Mouse (Mus musculus): Measurements from ENCODE around the gene Pigw. TPM values are rescaled to one million over a fixed set of nuclear protein-coding genes. Genes with fewer than 3 reads are reported as not detected.

Pigw gene
- polyA plus RNA-seq (2014; fragmentation: Illumina TruSeq; extraction: RNeasy Lipid Tissue Mini Kit (QIAGEN cat#74804); ENCODE audit: low read depth, low replicate concordance), result 5.6 TPM

GRCm38 (mm10) chr11:84879772-84880464 is at the start of gene Pigw, which contains the start of gene Myo19:
TSS of gene Pigw (minus strand) at chr11:84880285.
TSS of gene Myo19 (plus strand) at chr11:84880148.

DNA sequence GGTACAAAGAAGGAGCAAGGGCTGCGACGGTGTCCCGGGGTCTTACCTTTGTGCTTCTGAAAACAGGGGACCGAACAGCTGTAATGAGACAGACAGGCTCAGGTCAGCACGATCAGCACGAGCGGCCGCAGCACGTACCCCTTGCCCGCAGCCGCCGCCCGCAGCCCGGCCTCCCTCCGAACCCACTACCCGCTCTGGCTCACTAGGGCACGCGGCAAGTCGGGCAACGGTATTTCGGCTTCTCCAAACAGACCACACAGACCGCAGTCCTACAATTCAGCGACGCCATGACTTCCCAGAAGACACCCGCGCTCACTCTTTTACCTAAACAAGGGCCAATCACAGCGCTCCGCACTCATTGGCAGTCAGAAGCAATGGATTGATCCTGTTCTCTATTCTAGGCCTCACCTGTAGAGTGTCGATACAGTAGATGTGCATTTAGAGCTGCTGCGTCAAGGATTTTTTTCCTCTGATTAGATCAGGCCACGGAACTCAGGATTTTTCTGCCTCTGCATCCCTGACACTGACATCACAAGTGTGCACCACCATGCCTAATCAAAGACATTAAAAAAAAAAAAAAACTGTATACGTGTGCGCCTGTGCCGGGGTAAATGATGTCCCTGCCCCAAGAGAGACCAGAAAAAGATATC is 36.1 kb upstream of the Pigw start, which contains the start of gene Znhit3:
Gene Znhit3 (minus strand): TSS at position 314 of the 650 bp plus-strand sequence.

DNA sequence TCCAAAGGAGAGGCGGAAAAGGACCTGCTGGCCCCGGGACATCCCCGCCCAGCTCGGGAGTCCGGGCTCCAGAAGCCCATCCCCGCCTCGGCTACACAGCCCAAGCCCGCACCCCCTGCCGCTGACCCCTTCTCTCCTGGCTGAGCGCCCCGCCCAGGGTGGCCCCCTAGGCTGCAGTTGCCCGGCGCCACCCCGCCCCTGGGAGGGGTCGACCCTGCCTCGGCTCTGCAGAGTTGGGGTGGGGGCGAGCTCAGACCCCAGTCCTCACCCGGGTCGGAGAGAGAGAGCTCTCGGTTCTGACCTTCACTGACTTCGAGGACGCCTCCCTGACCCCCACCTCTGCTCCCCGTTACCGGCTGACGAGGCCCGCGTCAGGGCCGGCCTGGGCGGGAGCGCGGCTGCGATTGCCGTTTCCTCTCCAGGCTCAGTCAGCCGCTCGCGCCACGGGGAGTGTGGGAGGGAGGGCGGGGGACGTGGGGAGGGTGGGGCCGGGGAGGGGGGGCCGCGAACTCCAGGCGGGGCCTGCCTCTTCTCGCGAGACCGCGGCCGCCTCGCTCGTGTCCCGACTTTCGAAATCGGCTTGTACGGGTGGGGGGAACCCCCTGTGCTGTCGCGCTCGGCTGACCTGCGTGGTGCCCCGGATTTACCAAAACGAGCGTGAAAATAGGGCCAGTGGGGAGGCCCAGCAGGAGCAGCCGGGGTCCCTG is 9.6 kb downstream of the Pigw start, which contains the start of gene Ggnbp2:
Gene Ggnbp2 (minus strand): TSS at position 481 of the 707 bp plus-strand sequence.

DNA sequence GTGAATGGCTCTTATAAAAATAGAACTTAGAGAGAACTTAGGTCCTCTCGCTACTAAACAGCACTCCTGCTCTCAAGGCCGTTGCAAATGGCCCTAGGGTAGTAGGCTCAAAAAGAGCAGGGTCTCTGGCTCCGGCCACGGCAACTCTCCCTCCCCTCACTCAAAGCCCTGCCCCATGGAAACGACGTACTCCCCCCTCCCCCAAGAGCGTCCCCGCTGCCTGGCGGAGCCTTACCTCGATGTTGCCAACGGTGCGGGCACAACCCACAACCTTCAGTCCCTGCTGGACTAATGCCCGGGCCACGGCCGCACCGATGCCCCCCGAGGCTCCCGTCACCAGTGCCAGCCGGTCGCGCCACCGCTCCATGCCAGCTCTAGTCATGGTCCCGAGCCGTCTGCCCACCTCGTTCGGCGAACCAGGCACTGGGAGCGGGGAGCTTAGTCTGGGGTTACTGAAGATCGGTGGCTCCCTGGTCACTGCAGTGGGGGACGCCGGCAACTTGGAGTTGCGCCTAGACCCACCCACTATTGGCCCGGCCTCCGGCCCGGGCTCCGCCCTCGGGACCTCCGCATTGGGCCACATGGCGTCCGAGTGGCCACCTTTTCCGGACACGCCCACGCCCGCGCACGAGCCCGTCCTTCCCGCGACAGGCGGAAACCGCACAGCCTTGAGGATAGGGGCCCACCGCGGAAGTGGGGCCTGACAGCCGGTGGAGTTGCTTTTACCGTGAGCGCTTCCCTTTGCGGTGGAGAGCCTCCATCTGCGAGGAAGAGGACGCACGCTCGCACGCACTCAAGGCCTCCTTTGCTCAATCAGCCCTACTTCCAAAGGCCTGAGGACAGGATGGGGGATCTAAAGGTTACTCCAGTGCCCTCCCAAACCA is 51.3 kb downstream of the Pigw start, which contains the start of gene Dhrs11:
Gene Dhrs11 (minus strand): TSS at position 479 of the 884 bp plus-strand sequence.

Other genes starting within 250 kb of the Pigw start
- gene Mrm1, start 60.8 kb downstream of the Pigw start, polyA plus RNA-seq (2014; fragmentation: Illumina TruSeq; extraction: RNeasy Lipid Tissue Mini Kit (QIAGEN cat#74804); ENCODE audit: low read depth, low replicate concordance), result 20.8 TPM
- 129 TPM for gene Dhrs11, start 51.3 kb downstream of the Pigw start, polyA plus RNA-seq (2014; fragmentation: Illumina TruSeq; extraction: RNeasy Lipid Tissue Mini Kit (QIAGEN cat#74804); ENCODE audit: low read depth, low replicate concordance)
- 61.8 TPM for gene Ggnbp2, start 9.5 kb downstream of the Pigw start, polyA plus RNA-seq (2014; fragmentation: Illumina TruSeq; extraction: RNeasy Lipid Tissue Mini Kit (QIAGEN cat#74804); ENCODE audit: low read depth, low replicate concordance)
- gene Myo19, start 137 bp downstream of the Pigw start, polyA plus RNA-seq (2014; fragmentation: Illumina TruSeq; extraction: RNeasy Lipid Tissue Mini Kit (QIAGEN cat#74804); ENCODE audit: low read depth, low replicate concordance), result 6.7 TPM
- gene Znhit3, start 36.1 kb upstream of the Pigw start, polyA plus RNA-seq (2014; fragmentation: Illumina TruSeq; extraction: RNeasy Lipid Tissue Mini Kit (QIAGEN cat#74804); ENCODE audit: low read depth, low replicate concordance), result 16.9 TPM
- 31.5 TPM for gene Car4, start 77.5 kb upstream of the Pigw start, polyA plus RNA-seq (2014; fragmentation: Illumina TruSeq; extraction: RNeasy Lipid Tissue Mini Kit (QIAGEN cat#74804); ENCODE audit: low read depth, low replicate concordance)